Mouse (Mus musculus) hindbrain, postnatal 0 days (tissue): ENCODE data around the gene Akt1. TPM values are rescaled to one million over a fixed set of nuclear protein-coding genes. Genes with fewer than 3 reads are reported as not detected.

ENCODE experiments used
- ATAC-seq: fragments of 200-750 bp; cut with Nextera tagmentation; 2 replicates; pipeline ENCODE4 v1.8.0; 2017; ENCODE audit warnings: mild to moderate bottlenecking, moderate TSS enrichment, moderate library complexity
- DNase-seq: peaks from one replicate; pipeline ENCODE4 v3.0.0-alpha.2; 2015; ENCODE audit warnings: low spot score
- H3K27ac ChIP-seq: fragments of 300-500 bp; sonication (generic); 2 replicates; pipeline ENCODE4 v1.5.1; 2014; ENCODE audit warnings: mild to moderate bottlenecking
- H3K27me3 ChIP-seq: fragments of 300-500 bp; sonication (generic); 2 replicates; pipeline ENCODE4 v1.6.1; 2014; ENCODE audit warnings: low read length, mixed read lengths; ENCODE audit not compliant: insufficient read depth
- H3K36me3 ChIP-seq: fragments of 300-500 bp; sonication (generic); 2 replicates; pipeline ENCODE4 v1.6.1; 2014; ENCODE audit warnings: low read length, mixed read lengths; ENCODE audit not compliant: insufficient read depth
- H3K4me1 ChIP-seq: fragments of 300-500 bp; sonication (generic); 2 replicates; pipeline ENCODE4 v1.6.1; 2014; ENCODE audit warnings: antibody characterized with exemption, low read length, mixed read lengths; ENCODE audit not compliant: insufficient read depth
- H3K4me2 ChIP-seq: fragments of 300-500 bp; sonication (generic); 2 replicates; pipeline ENCODE4 v1.6.1; 2014; ENCODE audit warnings: low read depth, mild to moderate bottlenecking, low read length, moderate library complexity, mixed read lengths
- H3K4me3 ChIP-seq: fragments of 300-500 bp; sonication (generic); 2 replicates; pipeline ENCODE4 v1.5.1; 2014; ENCODE audit warnings: low read length
- H3K9ac ChIP-seq: fragments of 300-500 bp; sonication (generic); replicated peaks from 2 replicates; pipeline ENCODE4 v1.6.1; 2014; ENCODE audit warnings: mild to moderate bottlenecking, low read length, moderate library complexity, mixed read lengths
- H3K9me3 ChIP-seq: fragments of 300-500 bp; sonication (generic); 2 replicates; pipeline ENCODE4 v1.6.1; 2016; ENCODE audit warnings: low read length, mixed read lengths
- CTCF ChIP-seq: IDR thresholded peaks from 2 replicates; pipeline ENCODE4 v1.5.1; 2016; ENCODE audit warnings: antibody characterized with exemption, control low read depth, low read depth
- WGBS: fragments of 180-500 bp; shearing (Covaris S2); extraction: QIAGEN DNeasy Blood & Tissue Kit; methylation state at CpG from one replicate; pipeline ENCODE4 v1.1.7; 2014; 5-methylcytosine and 5-hydroxymethylcytosine counted together
- polyA plus RNA-seq: library from polyadenylated mRNA; unstranded; fragments of >200 nt; fragmentation: Nextera tagmentation; extraction: Ambion mirVana; gene quantifications from 2 replicates; pipeline ENCODE4 v1.2.1, GENCODE M21; 2015
- total RNA-seq: library from RNA; depleted of rRNA; stranded (reverse); fragments of >200 nt; gene quantifications from 2 replicates; pipeline ENCODE4 v1.2.3, GENCODE M21; 2014

Gene Akt1
- total and polyA plus RNA-seq, 2 experiments from 2014 or later: 97.4 to 179 TPM

GRCm38 (mm10) chr12:112721424-112722239, 46.9 kb upstream of the Akt1 start:
- peak overlapping the region; percentile 60 for H3K4me3 ChIP-seq
- WGBS: 6% methylated on average over 50 of the region's 69 CpGs
- peak; percentile 38 for ATAC-seq
- DNase-seq: peak; percentile 73
- peak overlapping the region; percentile 64 for H3K27ac ChIP-seq
- H3K4me2 ChIP-seq: peak overlapping the region; percentile 73
- TF ChIP-seq CTCF: no peak
- H3K9me3 ChIP-seq: no peaks in the 10 kb centered on the region
- H3K27me3 ChIP-seq: no peaks in the 10 kb centered on the region
- no peaks in the 10 kb centered on the region for H3K36me3 ChIP-seq
- peaks cover 3% of the 10 kb centered on the region; the same call in 1 of the 2 replicates for H3K4me1 ChIP-seq
- peak overlapping the region; percentile 81 for H3K9ac ChIP-seq

- peak overlapping the region; percentile 64; the same call in 1 of the 2 replicates for H3K27ac ChIP-seq
- no peak for DNase-seq
Measured at GRCm38 (mm10) chr12:112720890-112721423, 46.3 kb upstream of the Akt1 start.

DNA sequence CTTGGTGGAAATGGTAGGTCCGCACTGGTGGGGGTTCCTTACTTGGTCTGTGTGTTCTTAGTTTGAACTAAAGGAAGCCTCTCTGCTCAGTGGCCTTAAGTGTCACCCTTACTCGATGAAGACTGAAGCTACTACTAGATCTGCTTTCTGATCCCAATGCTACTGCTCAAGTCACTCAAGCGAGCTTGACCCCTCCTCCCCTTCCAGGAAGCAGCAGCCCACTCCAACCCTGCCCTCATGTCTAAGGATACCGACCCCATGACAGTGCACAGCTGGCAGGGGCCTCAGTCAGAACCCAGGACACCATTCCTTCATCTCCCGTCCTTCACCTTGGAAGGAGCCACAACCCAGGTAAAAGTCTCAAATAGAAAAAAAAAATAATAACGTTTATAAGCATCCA, 45.5 kb upstream of the Akt1 start, which contains the start of gene Cep170b:
Gene Cep170b (plus strand): TSS at position 240 of the 400 bp plus-strand sequence.
- DNase-seq (no peak), ATAC-seq (no peak)
- peaks cover 3% of the 10 kb centered on the region; the same call in 1 of the 2 replicates for H3K4me1 ChIP-seq
- WGBS: 71% methylated on average over 6 of the region's 6 CpGs
- no peaks in the 10 kb centered on the region for H3K9me3 ChIP-seq
- H3K4me3 ChIP-seq: peak within 1 kb of the TSS; percentile 60
- H3K4me2 ChIP-seq: peak within 1 kb of the TSS; percentile 73
- H3K27ac ChIP-seq: peak within 1 kb of the TSS; percentile 64; the same call in 1 of the 2 replicates
- peak within 1 kb of the TSS; percentile 81; the same call in 1 of the 2 replicates for H3K9ac ChIP-seq
- H3K27me3 ChIP-seq: no peaks in the 10 kb centered on the region
- H3K36me3 ChIP-seq: no peaks in the 10 kb centered on the region
- no peak for TF ChIP-seq CTCF

More at GRCm38 (mm10) chr12:112720890-112721423, 46.3 kb upstream of the Akt1 start:
- TF ChIP-seq CTCF: no peak
- Histone ChIP-seq H3K36me3 (no peaks in the 10 kb centered on the region), H3K4me3 (peak overlapping the region; percentile 60), H3K9me3 (no peaks in the 10 kb centered on the region), H3K27me3 (no peaks in the 10 kb centered on the region), H3K4me2 (peak overlapping the region; percentile 73), H3K4me1 (peaks cover 3% of the 10 kb centered on the region; the same call in 1 of the 2 replicates), H3K9ac (peak overlapping the region; percentile 81; the same call in 1 of the 2 replicates)
- no peak for ATAC-seq
- WGBS: 45% methylated on average over 12 of the region's 12 CpGs

GRCm38 (mm10) chr12:112718995-112719394, 44.3 kb upstream of the Akt1 start:
- ATAC-seq (no peak), DNase-seq (no peak)
- H3K4me1 ChIP-seq: peaks cover 7% of the 10 kb centered on the region; the same call in 1 of the 2 replicates
- H3K36me3 ChIP-seq: no peaks in the 10 kb centered on the region
- H3K27ac ChIP-seq: no peak overlapping the region
- no peak for TF ChIP-seq CTCF
- no peak overlapping the region for H3K4me2 ChIP-seq
- no peaks in the 10 kb centered on the region for H3K9me3 ChIP-seq
- WGBS: 79% methylated on average over 5 of the region's 5 CpGs
- H3K27me3 ChIP-seq: no peaks in the 10 kb centered on the region
- no peak overlapping the region for H3K9ac ChIP-seq
- no peak overlapping the region for H3K4me3 ChIP-seq

DNA sequence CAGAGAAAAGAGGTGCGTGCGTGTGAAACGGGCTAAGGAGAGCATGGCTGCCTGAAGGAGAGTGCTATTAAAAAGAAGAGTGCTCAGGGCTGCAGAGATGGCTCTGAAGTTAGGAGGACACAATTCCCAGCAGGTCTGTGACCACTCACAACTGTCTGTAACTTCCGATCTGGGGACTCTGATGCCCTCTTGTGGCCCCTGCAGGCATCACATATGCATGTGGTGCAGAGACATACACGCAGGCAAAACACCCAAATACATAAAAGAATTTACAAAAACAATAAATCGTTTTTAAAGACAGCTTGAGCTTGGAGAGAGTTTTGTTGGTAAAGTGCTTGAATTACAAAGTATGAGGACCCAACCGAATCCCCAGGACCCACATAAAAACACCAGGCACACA, 42.5 kb upstream of the Akt1 start:
- TF ChIP-seq CTCF: peak; percentile 80
- Histone ChIP-seq H3K27ac (no peak overlapping the region), H3K9me3 (no peaks in the 10 kb centered on the region), H3K4me1 (0 out of 2 replicates have a peak, but pooled peaks cover 3% of the 10 kb centered on the region), H3K4me3 (no peak overlapping the region), H3K9ac (no peak overlapping the region), H3K4me2 (no peak overlapping the region), H3K27me3 (no peaks in the 10 kb centered on the region), H3K36me3 (no peaks in the 10 kb centered on the region)
- no peak for ATAC-seq
- WGBS: 31% methylated on average over 7 of the region's 7 CpGs
- DNase-seq: peak; percentile 69

DNA sequence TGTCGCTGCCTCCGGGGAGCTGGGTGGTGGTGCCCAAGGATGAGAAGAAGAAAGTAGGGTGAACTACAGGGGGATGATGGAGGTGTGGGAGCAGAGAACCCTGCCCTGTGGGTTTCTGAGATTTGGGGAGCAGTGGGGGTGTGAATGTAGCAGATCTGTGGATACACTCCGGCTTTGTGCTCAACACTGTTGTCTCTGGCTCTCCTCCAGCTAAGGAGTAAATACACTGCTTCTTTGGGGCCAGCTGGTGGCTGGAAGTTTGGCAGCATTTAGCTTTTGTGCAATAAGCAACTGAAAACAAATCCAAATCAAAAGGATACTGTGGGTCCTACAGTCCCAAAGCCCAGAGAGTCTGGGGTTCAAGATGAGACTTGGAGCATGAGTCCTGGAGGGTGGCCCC, 39.3 kb upstream of the Akt1 start:
- ATAC-seq (peak; percentile 36; the same call in 1 of the 2 replicates), DNase-seq (peak; percentile 77)
- TF ChIP-seq CTCF: no peak
- Histone ChIP-seq H3K9ac (no peak overlapping the region), H3K9me3 (no peaks in the 10 kb centered on the region), H3K4me3 (no peak overlapping the region), H3K4me1 (0 out of 2 replicates have a peak, but pooled peaks cover 3% of the 10 kb centered on the region), H3K4me2 (no peak overlapping the region), H3K27me3 (no peaks in the 10 kb centered on the region), H3K36me3 (no peaks in the 10 kb centered on the region), H3K27ac (peak overlapping the region; percentile 41; the same call in 1 of the 2 replicates)
- 63% methylated on average over 3 of the region's 3 CpGs for WGBS
